Mouse (Mus musculus): ENCODE data around the gene Baiap2l1.

- TF ChIP-seq CTCF (IDR thresholded peaks at IDR 0.05; ENCODE audit: borderline replicate concordance, insufficient read depth, low read length) = no peak
- TF ChIP-seq POLR2A (IDR thresholded peaks at IDR 0.05; ENCODE audit: low read depth, low read length) = no peak
Observed at GRCm38 (mm10) chr5:144257451-144258110, 100.3 kb downstream of the Baiap2l1 start.
